Mouse (Mus musculus) stomach, postnatal 0 days (tissue): ENCODE data around the gene St3gal5.

Experiments used
- CTCF ChIP-seq: IDR thresholded peaks from 2 replicates; pipeline ENCODE4 v1.5.1; 2016; ENCODE audit warnings: antibody characterized with exemption, low read depth, mild to moderate bottlenecking, moderate library complexity
- EP300 ChIP-seq: optimal IDR thresholded peaks from 2 replicates; pipeline ENCODE3; 2016; ENCODE audit warnings: antibody characterized with exemption

DNA sequence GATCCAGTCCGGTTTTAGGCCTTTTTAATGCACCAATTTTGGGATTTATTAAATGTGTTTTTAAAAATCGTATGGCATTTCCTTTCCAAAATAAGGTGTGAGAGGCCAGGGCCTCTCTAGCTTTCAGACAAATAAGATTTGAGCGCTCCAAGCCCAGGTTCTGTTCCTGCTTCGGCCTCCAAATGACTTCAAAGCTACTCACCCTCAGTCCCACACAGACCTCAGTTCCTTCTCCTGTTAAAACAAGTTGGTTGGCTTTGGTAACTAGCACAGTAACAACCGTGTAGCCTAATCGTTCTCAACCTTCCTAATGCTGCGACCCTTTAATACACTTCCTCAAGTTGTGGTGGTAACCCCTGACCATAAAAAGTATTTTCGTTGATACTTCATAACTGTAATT is 723 bp upstream of the St3gal5 start:
- TF ChIP-seq CTCF (no peak), EP300 (no peak)
